Mouse (Mus musculus) ovary, postnatal 36 days (tissue): ENCODE measurements around the gene Urb1.
"Not testable (repeated sequence)": the region's sequence is repeated elsewhere in the genome, so short reads cannot be mapped to it uniquely, and the experiment has no call there.

Experiments used
- DNase-seq: peaks from one replicate; pipeline ENCODE4 v3.0.0; 2022; ENCODE audit warnings: low spot score, mixed read lengths

Gene Urb1

DNA sequence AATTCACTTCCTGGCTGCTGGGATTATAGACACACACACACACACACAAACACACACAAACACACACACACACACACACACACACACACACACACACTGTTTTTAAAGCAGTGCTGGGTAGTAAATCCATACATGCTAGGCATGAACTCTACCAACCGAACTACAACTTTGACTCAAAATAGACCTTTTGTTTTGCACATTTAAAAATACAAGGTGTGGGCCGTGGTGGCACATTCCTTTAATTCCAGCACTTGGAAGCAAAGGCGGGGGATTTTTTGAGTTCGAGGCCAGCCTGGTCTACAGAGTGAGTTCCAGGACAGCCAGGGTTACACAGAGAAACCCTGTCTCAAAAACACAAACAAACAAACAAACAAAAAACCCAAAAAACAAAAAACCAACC lies 13.8 kb upstream of the Urb1 start:
- not testable (repeated sequence) for DNase-seq

DNA sequence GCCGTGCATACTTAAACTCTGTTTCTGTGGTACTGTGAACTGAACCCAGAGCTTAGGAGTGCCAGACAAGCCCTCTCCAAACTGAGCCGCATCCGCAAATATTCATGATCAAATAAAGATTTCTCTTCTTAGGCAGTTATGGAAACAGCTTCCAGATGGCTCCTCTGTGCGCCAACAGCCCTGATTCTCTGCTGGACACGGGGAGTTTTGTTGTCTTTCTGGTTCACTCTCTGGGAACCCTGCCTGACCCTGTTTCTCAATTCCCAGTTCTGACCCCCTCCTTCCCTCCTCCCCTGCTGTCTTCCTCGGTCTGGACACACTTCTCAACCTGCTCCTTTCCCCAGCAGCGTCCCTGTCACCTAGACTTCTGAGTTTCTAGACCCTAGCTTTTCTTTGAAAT lies 12.8 kb upstream of the Urb1 start:
- no peak for DNase-seq

DNA sequence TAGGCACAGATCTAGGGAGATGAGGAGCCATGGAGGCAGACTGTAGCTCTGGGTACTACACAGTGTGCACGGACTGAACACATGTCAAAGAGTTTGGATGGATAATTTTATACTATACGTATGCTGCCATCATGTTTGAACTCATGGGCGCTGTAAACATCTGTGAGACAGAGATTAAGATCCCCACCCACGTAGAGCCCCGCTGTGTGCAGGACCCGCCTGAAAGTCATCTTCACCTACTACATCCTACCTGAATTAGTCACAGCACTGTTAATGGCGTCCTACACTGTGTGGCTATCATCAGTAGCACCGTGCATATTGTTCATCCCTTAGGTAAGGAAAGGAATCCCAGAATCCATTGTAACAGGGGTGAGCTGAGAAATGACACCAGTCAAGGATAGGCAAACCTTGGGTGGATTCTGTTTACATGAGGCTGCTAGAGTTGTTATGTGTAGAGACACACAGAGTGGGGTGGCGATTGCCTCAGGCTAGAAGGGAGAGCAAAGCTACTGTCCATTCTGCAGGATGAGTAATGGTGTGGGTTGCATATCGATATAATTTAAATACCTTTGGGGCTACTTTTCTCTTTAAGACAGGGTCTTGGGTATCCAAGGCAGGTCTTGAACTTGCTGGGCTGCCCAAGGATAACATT lies 12.2 kb upstream of the Urb1 start:
- no peak for DNase-seq

DNA sequence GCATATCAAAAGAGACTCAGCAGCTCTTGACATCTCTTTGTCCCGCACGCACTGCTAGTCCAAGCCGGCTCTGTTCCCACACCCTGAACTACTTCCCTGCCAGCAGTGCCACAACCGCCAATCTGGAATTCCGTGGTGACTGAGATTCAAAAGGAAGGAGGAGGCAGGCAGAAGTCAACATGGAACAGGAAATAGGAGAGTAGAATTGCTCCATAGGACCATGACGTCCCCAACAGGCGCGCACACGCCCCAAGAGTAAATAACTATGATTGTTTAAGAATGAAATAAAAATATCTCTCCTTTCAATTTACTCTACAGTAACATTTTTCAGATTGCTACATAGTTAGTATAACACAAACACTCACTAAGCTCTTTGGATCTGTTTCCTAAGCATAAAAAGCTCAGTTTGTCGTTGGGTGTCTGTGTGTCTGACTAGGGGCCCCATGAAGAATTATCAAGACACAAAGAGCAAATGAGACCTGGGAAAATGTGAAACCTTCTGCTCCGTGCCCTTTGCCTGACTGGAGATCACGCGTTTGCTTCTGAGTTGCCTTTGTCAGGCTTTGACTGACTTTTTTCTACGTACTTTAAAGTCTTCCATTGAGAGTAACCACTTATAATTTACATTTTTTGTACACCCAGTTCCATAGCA lies 11.0 kb upstream of the Urb1 start:
- no peak for DNase-seq

DNA sequence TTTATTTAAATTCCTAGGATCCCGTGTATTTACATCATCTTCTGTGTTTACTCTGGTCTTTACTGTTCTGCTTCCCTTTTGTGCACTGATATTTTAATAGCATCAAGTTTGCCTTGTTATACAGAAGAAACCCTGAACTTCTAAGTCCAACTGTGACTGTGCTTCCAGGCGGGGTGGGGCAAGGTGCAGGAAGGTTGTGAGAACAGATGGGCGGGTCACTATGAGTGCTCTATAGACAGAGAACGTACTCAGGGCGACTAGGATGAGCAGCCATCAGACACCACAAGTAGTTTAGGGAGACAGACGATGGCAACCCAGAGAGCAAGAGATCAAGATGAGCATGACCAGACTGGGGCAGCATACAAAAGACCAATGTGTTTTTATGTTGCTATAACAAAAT lies 10.1 kb upstream of the Urb1 start:
- DNase-seq: no peak

DNA sequence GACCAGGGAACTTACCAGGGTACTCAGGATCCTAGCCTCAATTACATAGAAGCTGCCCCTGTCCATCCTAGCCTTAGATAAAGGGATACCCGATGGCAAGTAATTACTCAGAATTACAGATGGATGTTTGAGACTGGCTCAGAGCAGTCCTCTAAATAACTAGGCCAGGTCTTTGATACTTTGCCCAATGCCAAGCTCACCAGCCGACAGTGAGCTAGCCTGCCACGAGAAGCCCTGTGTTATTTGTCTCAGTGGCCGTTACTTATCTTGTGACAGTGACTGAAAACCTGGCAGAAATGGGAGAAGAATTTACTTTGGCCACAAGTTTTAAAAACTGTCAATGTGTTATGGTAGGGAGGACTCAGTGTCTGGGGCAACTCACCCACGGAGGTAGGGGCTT lies 1.9 kb upstream of the Urb1 start:
- DNase-seq: no peak

DNA sequence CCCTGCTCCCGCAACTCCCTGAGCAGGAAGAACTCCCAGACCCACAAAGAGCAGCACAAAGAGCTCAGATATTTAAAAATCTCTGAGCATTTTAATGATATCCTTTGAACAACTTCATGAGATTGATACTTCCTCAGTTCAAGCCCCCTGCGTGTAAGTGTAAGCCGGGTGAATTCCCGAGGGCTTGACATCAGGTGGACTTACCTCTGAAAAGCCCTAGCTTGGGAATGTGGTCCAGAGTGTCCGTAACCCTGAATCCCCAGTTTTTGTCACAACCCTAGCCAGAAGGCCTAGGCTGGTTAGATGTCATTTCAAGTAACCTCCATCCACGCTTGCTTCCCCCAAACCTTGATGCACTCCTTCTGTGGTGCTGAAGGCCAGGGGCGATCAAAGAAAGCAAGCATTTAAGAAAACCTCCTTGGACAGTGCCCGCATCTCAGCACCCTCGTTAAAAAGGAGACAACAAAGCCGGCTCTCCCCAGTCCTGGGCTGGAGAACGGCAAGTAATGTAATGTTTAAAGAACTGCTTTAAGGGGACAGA lies 573 bp upstream of the Urb1 start:
- no peak for DNase-seq

DNA sequence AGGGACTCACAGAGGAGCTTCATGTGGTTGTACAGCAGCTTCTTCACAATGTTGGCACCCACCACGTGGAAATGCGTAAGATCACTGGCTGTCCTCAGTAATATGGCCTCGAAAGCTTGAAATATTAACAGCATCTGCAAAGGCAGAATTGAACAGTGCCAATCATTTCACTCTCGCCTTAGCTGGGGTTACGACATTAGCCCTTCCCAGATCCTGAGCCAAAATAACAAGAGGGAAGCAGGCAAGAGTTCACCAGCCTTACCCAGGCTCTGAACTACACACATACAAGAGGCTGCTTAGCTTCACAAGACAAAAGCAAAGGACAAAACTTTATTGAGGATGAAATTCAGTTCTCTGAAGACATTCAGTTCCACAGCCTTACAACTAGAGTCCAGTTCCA lies 5.7 kb downstream of the Urb1 start:
- DNase-seq: no peak

DNA sequence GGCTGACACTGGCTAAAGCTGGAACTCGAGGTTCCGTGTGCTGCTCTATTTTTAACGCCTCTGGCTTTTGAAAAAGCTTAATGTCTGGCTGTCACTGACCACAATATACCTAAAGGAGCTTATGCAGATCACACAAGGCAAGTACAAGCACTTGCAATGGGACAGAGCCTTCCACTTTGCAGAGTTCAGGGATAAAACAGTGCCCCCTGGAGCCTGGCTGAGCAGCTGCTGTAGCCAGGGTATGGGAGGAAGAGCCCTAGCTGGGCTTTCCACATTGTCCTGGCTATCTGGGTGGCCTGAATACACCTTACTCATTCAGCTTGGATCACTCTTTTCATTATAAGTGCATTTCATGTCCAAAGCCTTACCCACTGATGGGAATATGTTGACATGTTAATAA lies 8.3 kb downstream of the Urb1 start:
- peak; percentile 16 for DNase-seq

DNA sequence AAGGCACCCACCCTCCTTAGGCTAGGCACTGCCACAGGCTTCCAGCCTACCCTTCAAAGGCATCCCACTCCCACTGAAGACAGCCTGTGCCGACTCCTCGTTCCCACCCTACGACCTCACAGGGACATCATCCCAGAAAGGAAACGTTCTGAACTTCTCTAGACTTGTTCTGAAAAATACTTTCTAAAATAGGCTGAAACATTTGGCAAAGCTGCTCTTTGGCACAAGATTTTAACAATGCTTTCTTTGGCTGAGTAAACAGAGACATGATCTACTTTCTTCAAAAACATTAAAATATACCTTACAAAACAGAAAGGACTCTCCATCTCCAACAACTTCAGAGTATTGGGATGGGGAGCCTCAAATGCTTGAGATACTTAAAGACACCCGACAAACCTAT lies 9.0 kb downstream of the Urb1 start:
- no peak for DNase-seq

DNA sequence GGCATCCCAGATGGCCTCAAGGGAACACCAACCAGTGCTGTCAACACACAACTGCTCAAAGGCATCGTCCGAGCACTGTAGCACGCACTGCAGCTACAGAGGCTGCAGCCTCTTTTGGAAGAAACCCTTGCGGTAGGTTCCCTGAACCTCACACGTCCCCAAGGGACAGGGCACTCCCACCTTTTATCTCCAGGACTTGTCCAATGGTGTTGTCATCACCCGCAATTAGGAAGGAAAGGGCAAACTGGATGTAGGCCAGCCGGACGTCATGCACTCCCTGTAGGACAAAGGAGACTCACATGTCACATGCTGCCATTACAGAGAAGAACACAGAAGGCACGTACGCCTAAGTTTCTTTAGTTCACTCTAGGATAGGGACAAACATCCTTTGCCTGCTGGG lies 10.4 kb downstream of the Urb1 start:
- no peak for DNase-seq

DNA sequence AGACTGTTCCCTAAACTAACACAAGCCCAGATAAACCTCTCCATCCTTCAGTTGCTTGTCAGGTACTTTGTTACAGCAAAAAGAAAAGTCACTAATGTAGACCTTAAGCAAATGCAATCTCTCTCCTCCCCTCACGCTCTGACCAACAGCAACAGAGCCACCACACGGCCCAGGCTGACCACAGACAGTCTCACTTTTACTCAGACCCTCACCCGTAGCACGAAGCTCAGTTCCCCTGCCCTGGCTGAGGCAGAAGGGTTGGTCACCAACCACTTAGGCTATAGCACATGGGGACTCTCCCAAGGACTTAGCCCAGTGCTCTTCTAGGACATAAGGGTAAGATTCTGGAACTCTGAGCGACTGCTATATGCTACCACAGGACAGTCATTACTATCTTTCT lies 11.4 kb downstream of the Urb1 start:
- DNase-seq: no peak

DNA sequence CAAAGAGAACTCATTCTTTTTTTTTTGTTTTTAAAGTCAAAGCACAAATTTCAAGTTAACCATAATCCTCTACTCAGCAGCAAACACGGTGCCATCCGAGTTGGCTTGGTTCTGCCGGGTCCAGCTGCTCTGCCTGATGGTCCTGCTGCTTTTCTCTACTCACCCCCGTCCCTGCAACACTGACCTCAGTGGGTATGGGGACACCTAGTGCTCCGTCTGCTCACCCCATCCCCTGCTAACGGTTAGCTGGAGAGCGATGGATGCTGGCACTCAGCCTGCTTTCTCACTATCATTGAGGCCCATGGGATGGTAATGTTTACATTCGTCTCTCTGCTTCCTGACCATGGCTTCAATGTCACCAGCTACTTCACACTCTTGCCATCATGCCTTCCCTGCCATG lies 11.8 kb downstream of the Urb1 start:
- DNase-seq: no peak

DNA sequence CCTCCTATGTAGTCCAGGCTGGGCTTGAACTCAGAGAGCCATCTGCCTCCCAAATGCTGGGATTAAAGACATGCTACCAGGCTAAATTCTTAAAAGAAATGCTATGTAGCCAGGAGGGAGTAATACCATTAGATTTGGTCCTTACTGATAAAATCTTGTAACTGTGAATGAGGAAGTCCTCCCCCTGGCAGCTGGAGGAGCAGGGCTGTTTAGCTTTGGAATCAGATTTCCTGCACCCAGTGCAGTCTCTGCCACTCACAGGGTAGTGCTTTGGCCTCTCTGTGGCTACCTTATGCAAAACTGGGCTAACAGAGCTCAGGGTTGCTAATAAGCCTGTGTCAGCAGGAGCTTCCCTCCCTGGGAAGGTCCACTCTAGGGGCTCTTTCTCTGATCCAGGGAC lies 15.5 kb downstream of the Urb1 start:
- no peak for DNase-seq

DNA sequence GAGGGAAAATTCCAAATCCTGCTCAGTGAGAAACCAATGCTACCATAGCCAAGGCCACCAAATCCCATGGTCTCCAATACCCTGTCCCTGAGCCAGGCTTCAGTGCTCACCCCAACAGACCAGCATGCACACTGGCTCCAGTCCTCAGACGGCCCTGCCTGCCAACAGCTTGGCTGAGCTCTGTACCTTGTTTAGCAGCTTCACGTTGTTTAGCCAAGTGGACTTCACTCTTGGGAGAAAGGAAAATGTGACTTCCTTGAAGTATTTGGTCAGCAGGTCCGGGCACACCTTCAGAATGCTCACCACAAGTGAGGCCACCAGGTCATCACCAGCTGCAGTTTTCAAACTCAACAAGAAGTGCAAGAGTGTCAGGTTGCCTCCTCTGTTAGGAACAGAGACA lies 17.7 kb downstream of the Urb1 start:
- DNase-seq: no peak

DNA sequence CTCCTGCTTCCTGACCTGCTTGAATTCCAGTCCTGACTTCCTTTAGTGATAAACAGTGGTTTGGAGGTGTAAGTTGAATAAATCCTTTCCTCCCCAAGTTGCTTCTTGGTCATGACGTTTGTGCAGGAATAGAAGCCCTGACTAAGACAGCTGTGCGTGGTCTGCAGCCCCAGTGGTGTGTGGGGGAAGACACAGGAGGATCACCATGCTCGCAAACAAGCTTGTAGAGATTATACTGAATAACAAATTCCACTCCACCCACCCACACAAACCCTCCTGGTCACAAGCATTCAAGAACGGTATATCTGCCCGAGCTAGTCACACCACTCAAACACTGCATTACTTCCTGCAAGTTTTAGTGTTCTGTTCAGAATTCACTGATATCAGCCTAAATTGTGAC lies 18.1 kb downstream of the Urb1 start:
- DNase-seq: no peak

DNA sequence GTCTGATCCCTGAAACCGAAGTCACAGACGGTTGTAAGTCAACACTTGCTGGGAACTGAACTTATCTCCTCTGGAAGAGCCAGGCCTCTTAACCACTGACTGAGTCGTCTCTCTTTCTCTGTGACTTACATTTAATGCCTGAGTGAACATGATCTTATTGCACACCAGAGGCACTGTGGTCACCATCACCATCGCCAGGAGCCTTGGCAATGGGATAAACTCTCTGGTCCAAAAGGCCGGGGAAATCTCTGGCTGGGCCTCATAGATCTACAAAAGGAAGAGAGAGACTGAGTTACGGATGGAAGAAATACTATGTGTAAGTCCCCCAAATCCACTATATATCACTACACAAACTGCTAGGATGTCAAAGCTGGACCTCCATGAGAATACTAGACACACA lies 19.3 kb downstream of the Urb1 start:
- DNase-seq: no peak

DNA sequence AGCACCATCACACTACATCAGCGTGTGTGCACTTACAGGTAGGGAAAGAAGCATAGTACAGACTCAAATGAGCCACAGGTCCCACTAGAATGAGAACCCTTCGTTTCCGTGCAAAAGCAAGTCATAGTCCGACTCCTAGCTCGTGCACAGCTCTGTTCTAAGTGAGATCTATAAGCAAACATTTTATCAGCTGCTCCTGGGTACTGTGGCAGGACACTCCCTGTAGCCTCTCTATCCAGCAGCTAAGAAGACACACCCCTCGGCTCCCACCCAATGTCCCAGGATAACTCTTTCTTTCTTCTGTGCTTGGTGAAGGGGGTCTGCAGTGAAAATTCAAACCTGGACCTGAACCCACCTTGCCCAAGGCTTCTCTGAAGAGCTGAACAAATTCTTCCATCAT lies 21.6 kb downstream of the Urb1 start:
- no peak for DNase-seq

DNA sequence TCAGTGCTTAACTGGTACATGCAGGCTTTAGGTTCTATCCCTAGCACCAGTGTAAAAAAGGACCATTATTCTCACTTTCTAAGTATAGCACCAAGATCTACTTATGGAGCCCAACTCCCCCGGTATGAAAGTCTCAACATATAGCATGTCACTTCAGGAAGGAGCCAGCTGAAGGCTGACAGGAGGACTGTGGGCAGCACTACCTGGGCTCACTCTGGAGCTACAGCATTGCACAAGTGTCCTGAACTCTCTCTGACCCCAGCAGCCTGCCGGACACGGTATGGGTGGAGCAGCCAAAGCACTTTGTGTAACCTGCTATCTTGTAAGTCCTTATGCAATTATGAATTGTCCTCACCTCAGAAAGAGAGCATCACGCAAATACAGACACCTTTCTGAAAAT lies 25.0 kb downstream of the Urb1 start:
- no peak for DNase-seq

DNA sequence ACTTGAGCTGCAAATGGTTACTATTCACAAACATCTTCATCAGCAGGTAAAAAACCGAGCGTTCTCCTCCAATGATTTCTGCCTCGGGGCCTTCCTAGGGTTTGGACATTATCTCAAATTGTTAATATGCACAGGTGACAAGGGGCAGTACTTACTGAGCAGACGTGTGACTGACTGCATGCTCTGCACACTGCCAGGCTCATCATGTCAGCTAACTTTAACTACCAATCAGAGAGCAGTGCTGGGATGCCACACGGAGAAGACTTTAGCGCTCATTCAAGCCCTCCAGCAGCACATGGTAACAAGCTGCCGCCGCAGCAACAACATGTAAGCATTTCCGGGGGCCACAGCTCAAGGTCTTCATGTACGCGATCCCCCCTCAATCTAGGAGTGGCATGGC lies 26.9 kb downstream of the Urb1 start:
- no peak for DNase-seq

DNA sequence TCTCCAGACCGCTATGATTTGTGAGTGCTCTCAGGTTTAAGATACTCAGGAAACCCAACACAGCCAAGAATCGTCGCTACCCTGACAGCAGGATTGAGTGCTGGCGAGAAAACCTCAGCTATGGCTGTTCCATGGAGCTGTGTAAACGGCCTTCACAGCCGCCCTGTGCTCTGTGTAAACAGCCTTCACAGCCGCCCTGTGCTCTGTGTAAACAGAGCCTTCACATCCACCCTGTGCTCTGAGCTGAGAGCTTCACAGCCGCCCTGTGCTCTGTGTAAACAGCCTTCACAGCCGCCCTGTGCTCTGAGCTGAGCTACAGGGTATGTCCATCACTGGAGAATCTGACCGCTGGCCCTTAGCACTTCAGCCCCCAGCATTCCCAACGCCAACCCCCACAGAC lies 30.4 kb downstream of the Urb1 start:
- DNase-seq: peak; percentile 29

DNA sequence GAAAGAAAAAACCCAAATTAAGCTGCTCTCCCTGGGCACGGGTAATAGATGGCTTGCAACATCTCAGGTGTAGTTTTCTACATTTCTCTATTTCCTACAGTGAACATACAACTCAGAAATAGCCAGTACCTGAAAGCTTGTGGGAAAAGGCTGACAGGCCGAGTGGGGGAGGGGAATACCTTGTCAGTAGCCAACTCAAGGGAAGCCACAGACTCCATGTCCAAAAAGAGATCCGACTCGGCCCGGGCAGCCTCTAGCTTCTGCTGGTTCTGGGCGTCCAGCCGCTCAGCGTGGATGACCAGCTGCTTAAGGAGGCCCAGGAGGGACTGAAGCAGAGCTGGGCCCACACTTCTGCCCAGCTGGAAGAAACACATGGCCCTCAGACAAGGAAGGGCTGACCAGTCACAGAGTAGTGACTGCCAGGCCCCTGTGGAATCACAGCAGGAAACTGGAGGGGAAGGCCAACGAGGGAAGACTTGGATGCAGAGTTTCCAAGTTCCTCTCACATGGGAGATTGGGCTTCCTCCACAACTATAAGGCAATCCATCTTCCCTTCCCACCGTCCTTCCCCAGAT lies 34.2 kb downstream of the Urb1 start:
- DNase-seq: no peak

DNA sequence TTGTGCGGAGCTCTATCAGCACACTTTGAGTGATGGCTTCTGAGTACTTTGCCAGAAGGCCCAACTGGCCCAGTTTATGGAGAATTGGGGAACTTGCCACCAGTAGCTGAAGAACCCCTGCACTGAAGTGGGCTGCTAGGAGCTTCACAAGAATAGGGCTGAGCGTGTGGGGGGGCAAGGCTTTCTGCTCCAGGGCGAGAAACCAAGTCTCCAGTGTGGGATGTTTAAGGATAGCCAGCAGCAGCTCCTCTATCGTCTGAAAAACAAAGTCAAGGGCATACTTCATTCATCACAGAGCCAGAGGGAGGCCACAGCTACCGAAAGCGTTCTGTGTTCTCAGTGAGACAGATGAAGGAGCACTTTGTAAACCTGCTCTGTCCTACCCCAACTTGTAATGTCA lies 35.6 kb downstream of the Urb1 start:
- DNase-seq: no peak

DNA sequence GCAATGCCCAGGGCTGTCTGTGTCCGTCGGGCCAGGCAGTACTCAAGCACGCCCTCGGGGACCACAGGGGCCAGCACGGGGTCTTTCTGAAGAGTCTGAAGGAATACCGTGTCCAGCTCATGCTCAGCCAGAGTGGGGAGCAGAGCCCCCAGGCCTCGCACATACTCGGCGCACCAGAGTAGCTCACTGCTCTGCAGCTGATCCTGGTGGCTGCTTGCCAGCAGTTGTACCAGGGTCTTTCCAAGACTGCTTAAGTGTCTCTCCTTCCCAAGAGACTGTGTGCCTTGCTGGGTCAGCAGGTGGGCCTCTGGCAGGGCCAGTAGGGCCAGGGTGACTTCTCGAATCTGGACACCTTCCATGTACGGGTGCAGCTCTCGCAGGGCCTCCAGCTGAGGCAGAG lies 36.0 kb downstream of the Urb1 start:
- DNase-seq: no peak
